Mouse (Mus musculus): ENCODE results near the gene Cd69.

GRCm38 (mm10) chr6:129224090-129224489, 51.1 kb downstream of the Cd69 start:
- TF ChIP-seq EP300 (IDR thresholded peaks at IDR 0.05; ENCODE audit: insufficient read depth, low read depth, low read length) (no peak), CTCF (IDR thresholded peaks at IDR 0.05; ENCODE audit: low read depth, low read length) (no peak)
